Mouse (Mus musculus): ENCODE results near the gene Glce. TPM values are rescaled to one million over a fixed set of nuclear protein-coding genes. Genes with fewer than 3 reads are reported as not detected.

Gene Glce
- polyA plus RNA-seq (2016; fragmentation: Nextera tagmentation; extraction: Ambion mirVana): 21.5 and 22.1 TPM in 2 replicates

- under 1% methylated on average over 51 of the region's 51 CpGs for WGBS
- Histone ChIP-seq H3K4me1 (peaks cover 23% of the 10 kb centered on the region), H3K36me3 (replicated peaks) (no peaks in the 10 kb centered on the region), H3K9me3 (no peaks in the 10 kb centered on the region), H3K27me3 (ENCODE audit: poor library complexity, severe bottlenecking) (peaks cover 4% of the 10 kb centered on the region; the same call in 1 of the 2 replicates), H3K27ac (peak within 1 kb of the TSS; percentile 94), H3K4me3 (peak within 1 kb of the TSS; percentile 79)
- peak; percentile 97 for DNase-seq (ENCODE audit: extremely low spot score, low spot score)
Observed at GRCm38 (mm10) chr9:62122508-62123215, at the start of gene Glce. TSS of gene Glce (minus strand) at chr9:62122655.

DNA sequence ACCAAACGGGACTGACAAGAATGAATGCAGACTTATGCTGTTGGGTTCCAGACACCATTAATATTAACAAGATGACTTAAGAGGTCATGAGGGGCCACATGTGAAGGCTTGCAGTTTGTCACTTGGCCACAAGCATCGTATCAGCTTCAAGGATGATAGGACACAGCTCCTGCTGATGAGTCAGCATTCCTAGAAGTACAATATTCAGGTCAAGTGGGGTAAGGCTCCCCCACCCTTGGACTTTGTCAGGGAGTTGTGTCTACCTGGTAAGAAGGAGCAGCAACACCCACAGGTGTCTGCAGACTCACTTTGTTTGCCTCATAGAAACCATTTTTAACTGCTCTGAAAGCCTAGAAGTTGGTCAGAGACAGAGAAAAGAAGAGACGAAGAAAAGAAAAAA, 49.8 kb upstream of the Glce start:
- Histone ChIP-seq H3K36me3 (replicated peaks) (no peaks in the 10 kb centered on the region), H3K27me3 (ENCODE audit: poor library complexity, severe bottlenecking) (no peaks in the 10 kb centered on the region), H3K9me3 (peaks cover 6% of the 10 kb centered on the region; the same call in 1 of the 2 replicates), H3K27ac (no peak overlapping the region), H3K4me3 (no peak overlapping the region), H3K4me1 (peaks cover 15% of the 10 kb centered on the region)
- 83% methylated on average over 3 of the region's 3 CpGs for WGBS
- no peak for DNase-seq (ENCODE audit: extremely low spot score, low spot score)

DNA sequence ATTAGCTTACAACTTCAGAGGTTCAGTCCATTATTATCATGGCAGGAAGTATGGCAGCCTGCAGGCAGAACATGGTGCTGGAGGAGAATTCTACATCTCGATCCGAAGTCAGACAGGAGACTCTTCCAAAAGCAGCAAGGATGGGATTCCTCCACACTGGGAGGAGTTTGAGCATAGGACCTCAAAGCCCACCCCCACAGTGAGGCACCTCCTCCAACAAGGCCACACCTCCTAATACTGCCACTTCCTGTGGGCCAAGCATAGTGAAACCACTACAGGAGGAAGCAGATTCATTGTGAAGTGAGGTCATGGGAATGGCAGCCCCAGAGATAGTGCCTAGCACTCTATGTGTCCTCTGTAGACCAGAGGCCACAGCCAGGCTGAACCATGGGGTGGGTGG, 48.5 kb upstream of the Glce start:
- no peak overlapping the region for H3K27ac ChIP-seq
- peaks cover 29% of the 10 kb centered on the region for H3K4me1 ChIP-seq
- no peak for DNase-seq (ENCODE audit: extremely low spot score, low spot score)
- no peaks in the 10 kb centered on the region for H3K36me3 ChIP-seq (replicated peaks)
- H3K4me3 ChIP-seq: no peak overlapping the region
- 0 out of 2 replicates have a peak, but pooled peaks cover 2% of the 10 kb centered on the region for H3K27me3 ChIP-seq (ENCODE audit: poor library complexity, severe bottlenecking)
- peaks cover 6% of the 10 kb centered on the region; the same call in 1 of the 2 replicates for H3K9me3 ChIP-seq
- 90% methylated on average over 2 of the region's 2 CpGs for WGBS

GRCm38 (mm10) chr9:62166621-62167020, 44.2 kb upstream of the Glce start:
- Histone ChIP-seq H3K4me3 (no peak overlapping the region), H3K9me3 (no peaks in the 10 kb centered on the region), H3K4me1 (peaks cover 55% of the 10 kb centered on the region), H3K36me3 (replicated peaks) (no peaks in the 10 kb centered on the region), H3K27me3 (ENCODE audit: poor library complexity, severe bottlenecking) (peaks cover 10% of the 10 kb centered on the region; the same call in 1 of the 2 replicates), H3K27ac (peak overlapping the region; percentile 69)
- WGBS: 57% methylated on average over 5 of the region's 5 CpGs
- no peak for DNase-seq (ENCODE audit: extremely low spot score, low spot score)

DNA sequence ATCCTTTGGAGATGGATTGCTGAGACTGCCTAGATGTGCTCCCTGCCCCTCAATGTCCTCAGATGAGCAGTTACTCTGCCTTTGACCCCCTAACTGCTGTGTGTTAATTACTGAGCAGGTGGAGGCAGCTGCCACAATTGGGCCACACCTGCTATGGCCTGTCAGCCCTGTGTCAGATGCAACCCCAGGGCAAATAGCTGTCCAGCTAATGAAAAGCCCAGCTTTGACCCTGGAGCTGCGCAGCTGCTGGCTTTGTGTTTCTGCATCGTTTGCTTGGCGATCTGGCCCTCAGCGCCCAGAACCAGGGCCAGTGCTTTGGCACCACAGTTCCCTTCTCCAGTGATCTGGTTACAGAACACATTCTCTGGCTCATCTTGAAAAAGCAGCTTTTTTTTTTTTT, 43.7 kb upstream of the Glce start:
- no peak overlapping the region for H3K4me3 ChIP-seq
- peaks cover 10% of the 10 kb centered on the region; the same call in 1 of the 2 replicates for H3K27me3 ChIP-seq (ENCODE audit: poor library complexity, severe bottlenecking)
- H3K36me3 ChIP-seq (replicated peaks): no peaks in the 10 kb centered on the region
- H3K9me3 ChIP-seq: no peaks in the 10 kb centered on the region
- 20% methylated on average over 4 of the region's 4 CpGs for WGBS
- DNase-seq (ENCODE audit: extremely low spot score, low spot score): peak; percentile 35
- H3K27ac ChIP-seq: peak overlapping the region; percentile 69; the same call in 1 of the 2 replicates
- H3K4me1 ChIP-seq: peaks cover 55% of the 10 kb centered on the region

DNA sequence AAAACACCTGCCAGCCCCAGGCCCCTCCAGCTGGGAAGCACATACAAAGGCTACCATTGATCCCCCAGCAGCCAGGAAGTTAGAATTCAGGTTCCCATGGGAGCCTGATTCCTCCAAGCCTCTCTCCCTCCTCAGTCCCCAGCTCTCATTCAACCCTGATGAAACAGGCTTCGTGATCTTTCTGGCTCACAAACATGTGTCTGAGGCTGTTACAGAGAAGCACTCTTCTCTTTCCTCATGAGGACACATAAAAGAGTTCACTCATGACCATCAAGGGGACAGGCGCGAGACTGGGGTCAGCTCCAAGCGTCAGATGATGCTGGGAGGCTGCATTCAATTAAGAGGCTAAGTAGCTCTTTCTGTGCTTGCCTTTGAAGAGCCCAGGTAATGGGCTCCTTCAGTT, 40.4 kb upstream of the Glce start:
- Histone ChIP-seq H3K4me3 (no peak overlapping the region), H3K9me3 (no peaks in the 10 kb centered on the region), H3K27ac (peak overlapping the region; percentile 74), H3K27me3 (ENCODE audit: poor library complexity, severe bottlenecking) (peaks cover 10% of the 10 kb centered on the region; the same call in 1 of the 2 replicates), H3K4me1 (peaks cover 40% of the 10 kb centered on the region), H3K36me3 (replicated peaks) (no peaks in the 10 kb centered on the region)
- 51% methylated on average over 4 of the region's 4 CpGs for WGBS
- peak; percentile 47 for DNase-seq (ENCODE audit: extremely low spot score, low spot score)

GRCm38 (mm10) chr9:62160788-62161187, 38.3 kb upstream of the Glce start:
- WGBS: 79% methylated on average over 6 of the region's 6 CpGs
- no peaks in the 10 kb centered on the region for H3K9me3 ChIP-seq
- peaks cover 34% of the 10 kb centered on the region for H3K4me1 ChIP-seq
- H3K4me3 ChIP-seq: no peak overlapping the region
- H3K36me3 ChIP-seq (replicated peaks): no peaks in the 10 kb centered on the region
- H3K27me3 ChIP-seq (ENCODE audit: poor library complexity, severe bottlenecking): peaks cover 6% of the 10 kb centered on the region; the same call in 1 of the 2 replicates
- no peak overlapping the region for H3K27ac ChIP-seq
- DNase-seq (ENCODE audit: extremely low spot score, low spot score): no peak

- Histone ChIP-seq H3K9me3 (no peaks in the 10 kb centered on the region), H3K4me1 (peaks cover 42% of the 10 kb centered on the region)
- 86% methylated on average over 4 of the region's 4 CpGs for WGBS
Observed at GRCm38 (mm10) chr9:62158746-62159145, 36.3 kb upstream of the Glce start.

DNA sequence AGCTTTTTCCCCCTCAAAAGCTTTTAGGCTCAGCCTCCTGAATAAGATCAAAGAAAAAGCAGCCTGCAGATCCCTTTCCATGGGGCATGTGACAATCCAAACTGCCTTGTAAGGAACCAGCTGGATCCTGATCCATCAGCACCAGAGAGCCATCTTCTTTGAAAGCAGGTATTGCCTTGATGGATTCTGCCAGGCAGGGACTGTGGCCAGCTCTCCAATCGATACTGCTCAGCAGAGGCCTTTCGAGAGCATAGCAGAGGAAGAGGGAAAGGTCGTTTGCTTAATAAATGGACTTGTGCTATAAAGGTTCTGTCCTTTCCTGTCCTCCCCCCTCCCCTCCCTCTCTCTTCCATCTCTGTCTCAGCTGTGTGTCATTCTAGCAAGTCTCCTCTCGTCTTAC, 33.4 kb upstream of the Glce start:
- no peaks in the 10 kb centered on the region for H3K9me3 ChIP-seq
- 63% methylated on average over 4 of the region's 4 CpGs for WGBS
- DNase-seq (ENCODE audit: extremely low spot score, low spot score): no peak
- peaks cover 26% of the 10 kb centered on the region for H3K4me1 ChIP-seq
- no peak overlapping the region for H3K27ac ChIP-seq
- no peaks in the 10 kb centered on the region for H3K36me3 ChIP-seq (replicated peaks)
- H3K27me3 ChIP-seq (ENCODE audit: poor library complexity, severe bottlenecking): no peaks in the 10 kb centered on the region
- H3K4me3 ChIP-seq: no peak overlapping the region

More at GRCm38 (mm10) chr9:62158746-62159145, 36.3 kb upstream of the Glce start:
- Histone ChIP-seq H3K27me3 (ENCODE audit: poor library complexity, severe bottlenecking) (no peaks in the 10 kb centered on the region), H3K36me3 (replicated peaks) (no peaks in the 10 kb centered on the region), H3K27ac (no peak overlapping the region), H3K4me3 (no peak overlapping the region)
- DNase-seq (ENCODE audit: extremely low spot score, low spot score): no peak

DNA sequence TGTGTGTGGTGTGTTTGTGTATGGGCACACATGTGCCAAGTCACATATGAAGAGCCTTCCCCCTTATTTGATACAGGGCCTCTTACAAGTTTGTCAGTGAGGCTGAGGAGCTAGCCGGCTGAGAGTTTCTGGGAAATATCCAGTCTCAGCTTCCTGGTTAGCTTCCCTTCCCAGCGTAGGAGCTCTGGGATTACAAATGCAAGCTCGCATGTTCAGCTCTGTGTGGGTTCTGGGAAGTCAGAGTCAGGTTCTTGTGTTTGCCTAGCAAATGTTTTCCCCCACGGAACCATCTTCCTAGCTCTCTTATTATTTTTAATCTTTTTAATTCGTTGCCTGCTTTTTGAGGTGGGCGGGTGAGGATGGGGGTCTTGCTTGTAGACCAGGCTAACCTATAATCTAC, 32.9 kb upstream of the Glce start:
- H3K36me3 ChIP-seq (replicated peaks): no peaks in the 10 kb centered on the region
- DNase-seq (ENCODE audit: extremely low spot score, low spot score): no peak
- 0 out of 2 replicates have a peak overlapping the region, but pooled peaks have one; percentile 13 for H3K27ac ChIP-seq
- WGBS: 81% methylated on average over 6 of the region's 6 CpGs
- no peak overlapping the region for H3K4me3 ChIP-seq
- H3K27me3 ChIP-seq (ENCODE audit: poor library complexity, severe bottlenecking): no peaks in the 10 kb centered on the region
- peaks cover 26% of the 10 kb centered on the region for H3K4me1 ChIP-seq
- no peaks in the 10 kb centered on the region for H3K9me3 ChIP-seq

- 81% methylated on average over 7 of the region's 7 CpGs for WGBS
- Histone ChIP-seq H3K9me3 (no peaks in the 10 kb centered on the region), H3K36me3 (replicated peaks) (no peaks in the 10 kb centered on the region), H3K27me3 (ENCODE audit: poor library complexity, severe bottlenecking) (no peaks in the 10 kb centered on the region), H3K4me1 (peaks cover 26% of the 10 kb centered on the region), H3K4me3 (no peak overlapping the region), H3K27ac (peak overlapping the region; percentile 13; the same call in 1 of the 2 replicates)
- DNase-seq (ENCODE audit: extremely low spot score, low spot score): no peak
Observed at GRCm38 (mm10) chr9:62154956-62155355, 32.5 kb upstream of the Glce start.

DNA sequence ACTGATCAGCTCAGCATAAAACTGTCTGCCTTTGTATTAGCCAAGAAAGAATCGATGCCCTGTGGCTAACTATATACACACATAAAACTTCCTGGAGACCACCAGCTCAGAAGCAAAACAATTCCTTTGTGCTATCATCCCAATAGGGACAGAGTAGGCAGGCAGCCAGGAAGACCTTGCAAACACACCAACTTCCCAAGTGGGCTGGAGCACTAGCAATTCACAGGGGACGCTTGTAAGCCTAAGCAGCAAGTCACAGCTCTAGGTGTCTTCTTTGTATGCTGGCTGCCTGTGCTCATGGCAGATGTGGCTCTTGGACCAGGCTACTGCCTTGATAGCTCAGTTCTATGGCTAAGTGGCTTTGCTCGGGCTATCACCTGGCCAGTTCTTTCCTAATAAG, 32.1 kb upstream of the Glce start:
- 78% methylated on average over 3 of the region's 3 CpGs for WGBS
- Histone ChIP-seq H3K36me3 (replicated peaks) (no peaks in the 10 kb centered on the region), H3K27ac (no peak overlapping the region; the same call in 1 of the 2 replicates)

GRCm38 (mm10) chr9:62153263-62153662, 30.8 kb upstream of the Glce start:
- WGBS: 86% methylated on average over 7 of the region's 7 CpGs
- Histone ChIP-seq H3K27ac (no peak overlapping the region), H3K27me3 (ENCODE audit: poor library complexity, severe bottlenecking) (no peaks in the 10 kb centered on the region), H3K9me3 (no peaks in the 10 kb centered on the region), H3K4me3 (no peak overlapping the region), H3K36me3 (replicated peaks) (no peaks in the 10 kb centered on the region), H3K4me1 (peaks cover 26% of the 10 kb centered on the region)
- DNase-seq (ENCODE audit: extremely low spot score, low spot score): no peak

More for the DNA sequence above, 32.1 kb upstream of the Glce start:
- Histone ChIP-seq H3K4me3 (no peak overlapping the region), H3K4me1 (peaks cover 26% of the 10 kb centered on the region), H3K27me3 (ENCODE audit: poor library complexity, severe bottlenecking) (no peaks in the 10 kb centered on the region), H3K9me3 (no peaks in the 10 kb centered on the region)
- no peak for DNase-seq (ENCODE audit: extremely low spot score, low spot score)
